Mouse (Mus musculus) testis, adult 2 months (tissue): ENCODE data around the gene Mov10l1.

Experiments
- CTCF ChIP-seq: fragments of 200-500 bp; IDR thresholded peaks from 2 replicates; pipeline ENCODE4 v1.5.1; 2012; ENCODE audit warnings: low read depth, mild to moderate bottlenecking, inconsistent platforms, low read length, moderate library complexity; ENCODE audit not compliant: control insufficient read depth, insufficient read depth, insufficient replicate concordance
- POLR2A ChIP-seq: fragments of 200-500 bp; IDR thresholded peaks from 2 replicates; pipeline ENCODE4 v1.6.1; 2012; ENCODE audit warnings: low read depth, mild to moderate bottlenecking, inconsistent platforms, low read length, moderate library complexity; ENCODE audit not compliant: control insufficient read depth

GRCm38 (mm10) chr15:88942783-88943182 is 39.9 kb upstream of the Mov10l1 start:
- TF ChIP-seq CTCF (no peak), POLR2A (no peak)
